Mouse (Mus musculus): ENCODE results near the gene Ptprr. TPM values are rescaled to one million over a fixed set of nuclear protein-coding genes. Genes with fewer than 3 reads are reported as not detected.

The Ptprr gene
- polyA plus RNA-seq, 1 experiment from 2014 or later: 6.3 TPM

GRCm38 (mm10) chr10:116021081-116021480, 3.1 kb downstream of the Ptprr start:
- Histone ChIP-seq H3K36me3 (ENCODE audit: control insufficient read depth, insufficient read depth, low read length) (no peaks in the 10 kb centered on the region), H3K9me3 (replicated peaks; ENCODE audit: control insufficient read depth, low read length) (no peaks in the 10 kb centered on the region), H3K9ac (ENCODE audit: low read length) (no peak overlapping the region), H3K4me1 (ENCODE audit: control insufficient read depth, insufficient read depth, low read length) (peaks cover 2% of the 10 kb centered on the region; the same call in 1 of the 2 replicates), H3K27me3 (replicated peaks; ENCODE audit: control insufficient read depth, insufficient read depth, low read length) (no peaks in the 10 kb centered on the region), H3K4me3 (ENCODE audit: low read depth, low read length) (no peak overlapping the region), H3K4me2 (ENCODE audit: low read length) (no peak overlapping the region), H3K27ac (ENCODE audit: low read depth, low read length) (no peak overlapping the region)
- WGBS: 71% methylated on average over 3 of the region's 3 CpGs
- no peak for ATAC-seq
- no peak for DNase-seq (ENCODE audit: low spot score)

DNA sequence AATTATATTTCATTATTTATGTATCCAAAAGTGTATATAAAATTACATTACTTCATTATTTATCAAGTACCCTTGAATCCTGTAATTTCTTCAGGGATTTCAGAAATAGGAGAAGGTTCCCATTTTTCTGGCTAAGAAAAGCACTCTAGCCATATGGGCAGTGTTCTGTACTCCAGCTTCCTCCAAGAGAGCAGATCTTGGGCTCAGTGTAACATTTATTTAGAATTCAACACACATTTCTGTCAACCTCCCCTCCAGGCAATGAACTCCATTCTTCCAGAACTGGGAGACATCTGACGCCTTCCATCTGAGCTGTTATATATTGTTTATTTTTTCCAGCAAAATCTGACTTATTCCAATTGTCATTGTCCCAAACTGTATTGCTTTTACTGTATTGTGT, 20.1 kb downstream of the Ptprr start:
- no peak overlapping the region for H3K27ac ChIP-seq (ENCODE audit: low read depth, low read length)
- no peaks in the 10 kb centered on the region for H3K36me3 ChIP-seq (ENCODE audit: control insufficient read depth, insufficient read depth, low read length)
- WGBS: 89% methylated on average over 1 of the region's 1 CpGs
- H3K4me2 ChIP-seq (ENCODE audit: low read length): no peak overlapping the region
- H3K9me3 ChIP-seq (replicated peaks; ENCODE audit: control insufficient read depth, low read length): no peaks in the 10 kb centered on the region
- no peak for DNase-seq (ENCODE audit: low spot score)
- H3K4me1 ChIP-seq (ENCODE audit: control insufficient read depth, insufficient read depth, low read length): no peaks in the 10 kb centered on the region
- H3K9ac ChIP-seq (ENCODE audit: low read length): no peak overlapping the region
- H3K27me3 ChIP-seq (replicated peaks; ENCODE audit: control insufficient read depth, insufficient read depth, low read length): no peaks in the 10 kb centered on the region
- no peak overlapping the region for H3K4me3 ChIP-seq (ENCODE audit: low read depth, low read length)
- no peak for ATAC-seq

DNA sequence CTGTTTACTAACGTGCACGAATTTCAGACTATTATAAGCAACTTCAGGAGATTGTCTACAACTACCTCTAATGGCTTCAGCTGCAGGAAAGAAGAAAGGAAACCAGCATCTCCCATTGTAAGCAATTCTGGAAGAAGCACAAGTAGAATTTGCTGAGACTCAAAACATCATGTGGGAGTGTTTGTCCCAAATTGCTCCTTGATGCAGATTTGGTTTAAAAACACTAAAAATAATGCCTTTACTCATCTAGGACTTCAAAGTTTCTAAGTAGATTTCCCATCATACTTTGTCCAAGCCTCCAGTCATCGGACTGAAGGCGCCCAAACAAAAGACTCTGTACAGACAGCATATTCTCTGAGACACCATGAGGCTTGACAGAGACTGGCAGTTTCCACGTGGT, 57.9 kb downstream of the Ptprr start:
- Histone ChIP-seq H3K9me3 (replicated peaks; ENCODE audit: control insufficient read depth, low read length) (no peaks in the 10 kb centered on the region), H3K27me3 (replicated peaks; ENCODE audit: control insufficient read depth, insufficient read depth, low read length) (no peaks in the 10 kb centered on the region), H3K4me3 (ENCODE audit: low read depth, low read length) (no peak overlapping the region), H3K27ac (ENCODE audit: low read depth, low read length) (no peak overlapping the region), H3K4me2 (ENCODE audit: low read length) (no peak overlapping the region), H3K9ac (ENCODE audit: low read length) (no peak overlapping the region), H3K4me1 (ENCODE audit: control insufficient read depth, insufficient read depth, low read length) (no peaks in the 10 kb centered on the region), H3K36me3 (ENCODE audit: control insufficient read depth, insufficient read depth, low read length) (no peaks in the 10 kb centered on the region)
- 87% methylated on average over 5 of the region's 5 CpGs for WGBS
- no peak for ATAC-seq
- no peak for DNase-seq (ENCODE audit: low spot score)

DNA sequence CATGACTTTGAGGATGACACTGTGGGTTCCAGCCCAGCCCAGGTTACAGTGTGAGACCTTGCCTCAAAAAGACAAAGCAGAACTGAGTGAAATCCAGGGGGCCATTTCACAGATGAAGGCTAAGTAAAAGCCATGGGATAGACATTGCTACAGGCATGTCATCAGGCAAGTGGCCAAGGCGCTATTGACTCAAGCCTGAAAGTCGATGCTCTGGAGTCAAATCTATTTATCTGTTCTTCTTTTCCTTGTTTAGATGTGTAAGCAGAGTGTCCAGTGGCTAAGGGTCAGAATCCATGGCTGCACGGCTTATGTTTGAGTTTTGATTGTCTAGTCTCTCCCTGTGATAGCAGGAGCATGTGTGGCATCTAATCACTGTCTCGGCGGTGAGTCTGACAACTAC, 60.6 kb downstream of the Ptprr start:
- no peak for ATAC-seq
- no peaks in the 10 kb centered on the region for H3K27me3 ChIP-seq (replicated peaks; ENCODE audit: control insufficient read depth, insufficient read depth, low read length)
- no peaks in the 10 kb centered on the region for H3K9me3 ChIP-seq (replicated peaks; ENCODE audit: control insufficient read depth, low read length)
- DNase-seq (ENCODE audit: low spot score): no peak
- H3K36me3 ChIP-seq (ENCODE audit: control insufficient read depth, insufficient read depth, low read length): no peaks in the 10 kb centered on the region
- 88% methylated on average over 5 of the region's 5 CpGs for WGBS
- H3K4me2 ChIP-seq (ENCODE audit: low read length): no peak overlapping the region
- no peak overlapping the region for H3K4me3 ChIP-seq (ENCODE audit: low read depth, low read length)
- H3K27ac ChIP-seq (ENCODE audit: low read depth, low read length): no peak overlapping the region
- no peaks in the 10 kb centered on the region for H3K4me1 ChIP-seq (ENCODE audit: control insufficient read depth, insufficient read depth, low read length)
- no peak overlapping the region for H3K9ac ChIP-seq (ENCODE audit: low read length)

DNA sequence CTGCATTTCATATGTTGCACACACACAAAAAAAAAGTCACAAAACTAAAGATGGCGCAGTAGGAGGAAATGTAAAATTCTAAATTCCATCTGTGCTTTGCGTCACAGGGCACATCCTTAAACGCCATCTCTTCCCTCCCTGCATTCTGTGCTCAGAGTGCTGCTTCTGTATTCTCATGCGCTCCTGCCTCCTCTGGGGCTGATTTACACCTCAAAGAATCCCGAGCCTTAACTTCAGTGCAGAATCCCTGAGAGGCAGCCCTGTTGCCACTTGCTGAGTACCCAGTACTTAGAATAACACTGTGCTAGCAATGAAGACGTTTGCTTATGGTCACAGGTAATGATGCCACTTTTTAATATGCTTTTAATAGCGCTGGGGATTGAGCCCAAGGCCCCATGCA, 61.4 kb downstream of the Ptprr start:
- Histone ChIP-seq H3K4me2 (ENCODE audit: low read length) (no peak overlapping the region), H3K9ac (ENCODE audit: low read length) (no peak overlapping the region), H3K4me1 (ENCODE audit: control insufficient read depth, insufficient read depth, low read length) (no peaks in the 10 kb centered on the region), H3K9me3 (replicated peaks; ENCODE audit: control insufficient read depth, low read length) (no peaks in the 10 kb centered on the region), H3K27me3 (replicated peaks; ENCODE audit: control insufficient read depth, insufficient read depth, low read length) (no peaks in the 10 kb centered on the region), H3K36me3 (ENCODE audit: control insufficient read depth, insufficient read depth, low read length) (no peaks in the 10 kb centered on the region), H3K4me3 (ENCODE audit: low read depth, low read length) (no peak overlapping the region), H3K27ac (ENCODE audit: low read depth, low read length) (no peak overlapping the region)
- no peak for ATAC-seq
- 42% methylated on average over 7 of the region's 7 CpGs for whole genome bisulfite sequencing
- DNase-seq (ENCODE audit: low spot score): no peak

GRCm38 (mm10) chr10:116080841-116081240, 62.8 kb downstream of the Ptprr start:
- H3K9me3 ChIP-seq (replicated peaks; ENCODE audit: control insufficient read depth, low read length): no peaks in the 10 kb centered on the region
- H3K36me3 ChIP-seq (ENCODE audit: control insufficient read depth, insufficient read depth, low read length): no peaks in the 10 kb centered on the region
- no peak overlapping the region for H3K27ac ChIP-seq (ENCODE audit: low read depth, low read length)
- no peak overlapping the region for H3K4me3 ChIP-seq (ENCODE audit: low read depth, low read length)
- no peak overlapping the region for H3K9ac ChIP-seq (ENCODE audit: low read length)
- 94% methylated on average over 6 of the region's 6 CpGs for WGBS
- H3K4me2 ChIP-seq (ENCODE audit: low read length): no peak overlapping the region
- H3K27me3 ChIP-seq (replicated peaks; ENCODE audit: control insufficient read depth, insufficient read depth, low read length): no peaks in the 10 kb centered on the region
- no peak for ATAC-seq
- no peaks in the 10 kb centered on the region for H3K4me1 ChIP-seq (ENCODE audit: control insufficient read depth, insufficient read depth, low read length)
- no peak for DNase-seq (ENCODE audit: low spot score)

GRCm38 (mm10) chr10:116083965-116084364, 66.0 kb downstream of the Ptprr start:
- H3K4me1 ChIP-seq (ENCODE audit: control insufficient read depth, insufficient read depth, low read length): no peaks in the 10 kb centered on the region
- no peaks in the 10 kb centered on the region for H3K36me3 ChIP-seq (ENCODE audit: control insufficient read depth, insufficient read depth, low read length)
- DNase-seq (ENCODE audit: low spot score) (peak; percentile 60), ATAC-seq (no peak)
- H3K4me2 ChIP-seq (ENCODE audit: low read length): no peak overlapping the region
- H3K9me3 ChIP-seq (replicated peaks; ENCODE audit: control insufficient read depth, low read length): no peaks in the 10 kb centered on the region
- 25% methylated on average over 3 of the region's 3 CpGs for WGBS
- H3K9ac ChIP-seq (ENCODE audit: low read length): no peak overlapping the region
- no peaks in the 10 kb centered on the region for H3K27me3 ChIP-seq (replicated peaks; ENCODE audit: control insufficient read depth, insufficient read depth, low read length)
- H3K4me3 ChIP-seq (ENCODE audit: low read depth, low read length): no peak overlapping the region
- no peak overlapping the region for H3K27ac ChIP-seq (ENCODE audit: low read depth, low read length)

GRCm38 (mm10) chr10:116096466-116096865, 78.5 kb downstream of the Ptprr start:
- no peak for DNase-seq (ENCODE audit: low spot score)
- no peak overlapping the region for H3K4me2 ChIP-seq (ENCODE audit: low read length)
- no peak overlapping the region for H3K27ac ChIP-seq (ENCODE audit: low read depth, low read length)
- no peaks in the 10 kb centered on the region for H3K27me3 ChIP-seq (replicated peaks; ENCODE audit: control insufficient read depth, insufficient read depth, low read length)
- no peaks in the 10 kb centered on the region for H3K4me1 ChIP-seq (ENCODE audit: control insufficient read depth, insufficient read depth, low read length)
- no peaks in the 10 kb centered on the region for H3K36me3 ChIP-seq (ENCODE audit: control insufficient read depth, insufficient read depth, low read length)
- H3K9ac ChIP-seq (ENCODE audit: low read length): no peak overlapping the region
- WGBS: 81% methylated on average over 13 of the region's 13 CpGs
- no peak overlapping the region for H3K4me3 ChIP-seq (ENCODE audit: low read depth, low read length)
- no peak for ATAC-seq
- H3K9me3 ChIP-seq (replicated peaks; ENCODE audit: control insufficient read depth, low read length): no peaks in the 10 kb centered on the region

DNA sequence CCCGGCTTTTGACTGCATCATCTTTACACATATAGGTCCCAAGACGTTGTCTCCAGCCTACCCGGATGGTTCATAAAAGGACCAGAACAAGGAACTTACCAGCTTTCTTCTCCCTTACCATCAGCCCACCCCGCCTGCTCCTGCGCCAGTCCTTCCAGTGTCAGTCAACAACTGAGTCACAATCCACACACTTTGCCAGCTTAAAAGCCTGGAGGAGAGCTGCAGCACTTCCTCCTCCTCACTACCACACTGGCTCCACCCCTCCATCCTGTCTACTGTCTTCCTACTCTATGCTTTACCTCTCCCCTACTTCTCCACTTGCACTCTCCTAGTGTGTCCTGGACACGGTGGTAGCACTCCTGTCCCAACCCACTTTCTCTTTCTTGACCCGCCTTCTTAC, 80.5 kb downstream of the Ptprr start:
- H3K4me1 ChIP-seq (ENCODE audit: control insufficient read depth, insufficient read depth, low read length): no peaks in the 10 kb centered on the region
- H3K9me3 ChIP-seq (replicated peaks; ENCODE audit: control insufficient read depth, low read length): no peaks in the 10 kb centered on the region
- no peak overlapping the region for H3K4me3 ChIP-seq (ENCODE audit: low read depth, low read length)
- no peak overlapping the region for H3K9ac ChIP-seq (ENCODE audit: low read length)
- WGBS: 91% methylated on average over 7 of the region's 7 CpGs
- DNase-seq (ENCODE audit: low spot score) (no peak), ATAC-seq (no peak)
- H3K27me3 ChIP-seq (replicated peaks; ENCODE audit: control insufficient read depth, insufficient read depth, low read length): no peaks in the 10 kb centered on the region
- H3K27ac ChIP-seq (ENCODE audit: low read depth, low read length): no peak overlapping the region
- H3K36me3 ChIP-seq (ENCODE audit: control insufficient read depth, insufficient read depth, low read length): no peaks in the 10 kb centered on the region
- no peak overlapping the region for H3K4me2 ChIP-seq (ENCODE audit: low read length)

All from forebrain, embryonic 14.5 days (tissue).